Mouse (Mus musculus): ENCODE measurements at regions not wholly inside any gene's neighbourhood (a gene's known extent, or its start where the extent isn't known, plus 50 kb on each side); places are given as distances from the start of the nearest gene placed in this dataset.

- TF ChIP-seq CTCF (IDR thresholded peaks at IDR 0.05; ENCODE audit: insufficient read depth, low read length) (no peak), POLR2A (IDR thresholded peaks at IDR 0.05; ENCODE audit: borderline replicate concordance, extremely low read depth, low read depth, low read length) (no peak)
Measured at GRCm38 (mm10) chr13:72352641-72353181, 275.9 kb upstream of the Irx2 start.
